Mouse (Mus musculus) CH12.LX (cell line): Measurements from ENCODE around the gene Ribc1. TPM values are rescaled to one million over a fixed set of nuclear protein-coding genes. Genes with fewer than 3 reads are reported as not detected.

Experiments used
- DNase-seq: peaks from one replicate; pipeline ENCODE4 v3.0.0-alpha.2; 2013; ENCODE audit errors: extremely low read depth
- H3K27ac ChIP-seq: 2 replicates; pipeline ENCODE4 v1.5.1; 2012; ENCODE audit warnings: low read depth, mild to moderate bottlenecking, control low read depth, moderate library complexity; ENCODE audit not compliant: insufficient read depth
- H3K27me3 ChIP-seq: replicated peaks from 2 replicates; pipeline ENCODE3; 2012; ENCODE audit warnings: inconsistent platforms
- H3K36me3 ChIP-seq, 2 experiments: replicated peaks in 1 of 2; 2 replicates each; pipeline versions ENCODE3 to v1.6.1; 2012; ENCODE audit warnings: inconsistent platforms in 1 of 2, low read length in 1 of 2, mild to moderate bottlenecking in 1 of 2, mixed read lengths in 1 of 2, moderate library complexity in 1 of 2; ENCODE audit not compliant: control insufficient read depth in 1 of 2, insufficient read depth in 1 of 2
- H3K4me1 ChIP-seq, 2 experiments: 2 replicates each; pipeline ENCODE4 v1.6.1; 2012; ENCODE audit warnings: inconsistent platforms in 1 of 2, moderate library complexity in 1 of 2; ENCODE audit not compliant: insufficient read depth in 2 of 2, control insufficient read depth in 1 of 2
- H3K4me2 ChIP-seq: 2 replicates; pipeline ENCODE4 v1.6.1; 2012; ENCODE audit warnings: low read depth, mild to moderate bottlenecking, control low read depth; ENCODE audit not compliant: poor library complexity, insufficient read depth, severe bottlenecking
- H3K4me3 ChIP-seq, 3 experiments: fragments of 150-350 bp in 1 of 3; sonication (generic) in 1 of 3; replicated peaks in 1 of 3; 2 replicates each; pipeline versions ENCODE3 to v1.5.1; 2011 to 2012; ENCODE audit warnings: low read depth in 2 of 3, low read length in 2 of 3, mild to moderate bottlenecking in 2 of 3, moderate library complexity in 2 of 3, control low read depth in 1 of 3, improper control_type of control experiment in 1 of 3, inconsistent platforms in 1 of 3, mixed read lengths in 1 of 3; ENCODE audit not compliant: poor library complexity in 1 of 3
- H3K79me2 ChIP-seq: replicated peaks from 2 replicates; pipeline ENCODE4 v1.6.1; 2012; ENCODE audit warnings: mild to moderate bottlenecking, moderate library complexity; ENCODE audit not compliant: control insufficient read depth, poor library complexity, insufficient read depth, severe bottlenecking; ENCODE audit errors: extremely low read depth
- H3K9ac ChIP-seq: 2 replicates; pipeline ENCODE4 v1.6.1; 2012; ENCODE audit warnings: low read depth, mild to moderate bottlenecking, control low read depth, moderate library complexity; ENCODE audit not compliant: insufficient read depth
- H3K9me3 ChIP-seq: replicated peaks from 2 replicates; pipeline ENCODE3; 2012; ENCODE audit warnings: low read length, inconsistent platforms, mixed read lengths
- CHD2 ChIP-seq: IDR thresholded peaks from 2 replicates; pipeline ENCODE4 v1.6.1; 2011; ENCODE audit warnings: low read length, improper control_type of control experiment
- E2F4 ChIP-seq: IDR thresholded peaks from 2 replicates; pipeline ENCODE4 v1.6.1; 2011; ENCODE audit warnings: low read depth, low read length, improper control_type of control experiment; ENCODE audit not compliant: insufficient replicate concordance
- ELF1 ChIP-seq: IDR thresholded peaks from 2 replicates; pipeline ENCODE4 v1.6.1; 2014; ENCODE audit warnings: low read depth, mild to moderate bottlenecking, inconsistent platforms, low read length, improper control_type of control experiment
- EP300 ChIP-seq: IDR thresholded peaks from 2 replicates; pipeline ENCODE4 v1.6.1; 2011; ENCODE audit warnings: low read length, improper control_type of control experiment
- ETS1 ChIP-seq: conservative IDR thresholded peaks from 2 replicates; pipeline ENCODE4 v1.6.1; 2012; ENCODE audit warnings: low read depth, mild to moderate bottlenecking, inconsistent platforms, low read length, improper control_type of control experiment, moderate library complexity
- GABPA ChIP-seq: IDR thresholded peaks from 2 replicates; pipeline ENCODE4 v1.6.1; 2012; ENCODE audit warnings: low read depth, low read length, improper control_type of control experiment, inconsistent platforms; ENCODE audit not compliant: insufficient replicate concordance
- HCFC1 ChIP-seq: IDR thresholded peaks from 2 replicates; pipeline ENCODE4 v1.6.1; 2012; ENCODE audit warnings: low read depth, mild to moderate bottlenecking, inconsistent platforms, low read length, improper control_type of control experiment
- IRF4 ChIP-seq: IDR thresholded peaks from 2 replicates; pipeline ENCODE4 v1.6.1; 2014; ENCODE audit warnings: low read depth, mild to moderate bottlenecking, inconsistent platforms, low read length, improper control_type of control experiment
- MAZ ChIP-seq: IDR thresholded peaks from 2 replicates; pipeline ENCODE4 v1.6.1; 2012; ENCODE audit warnings: low read depth, mild to moderate bottlenecking, inconsistent platforms, low read length, improper control_type of control experiment, moderate library complexity
- MXI1 ChIP-seq: IDR thresholded peaks from 2 replicates; pipeline ENCODE4 v1.6.1; 2011; ENCODE audit warnings: mild to moderate bottlenecking, low read depth, low read length, improper control_type of control experiment
- MYC ChIP-seq: IDR thresholded peaks from 2 replicates; pipeline ENCODE4 v1.6.1; 2011; ENCODE audit warnings: low read depth, mild to moderate bottlenecking, improper control_type of control experiment, low read length
- NELFE ChIP-seq: IDR thresholded peaks from 2 replicates; pipeline ENCODE4 v1.6.1; 2011; ENCODE audit warnings: low read depth, low read length, improper control_type of control experiment
- NRF1 ChIP-seq: IDR thresholded peaks from 2 replicates; pipeline ENCODE4 v1.6.1; 2014; ENCODE audit warnings: low read depth, mild to moderate bottlenecking, inconsistent platforms, low read length, improper control_type of control experiment, moderate library complexity
- POLR2A ChIP-seq: IDR thresholded peaks from 2 replicates; pipeline ENCODE4 v1.6.1; 2011; ENCODE audit warnings: low read depth, mild to moderate bottlenecking, improper control_type of control experiment, low read length
- SIN3A ChIP-seq: IDR thresholded peaks from 2 replicates; pipeline ENCODE4 v1.6.1; 2012; ENCODE audit warnings: low read length, improper control_type of control experiment, inconsistent platforms
- TBP ChIP-seq: conservative IDR thresholded peaks from 2 replicates; pipeline ENCODE4 v1.6.1; 2011; ENCODE audit warnings: low read depth, low read length, improper control_type of control experiment
- TCF12 ChIP-seq: IDR thresholded peaks from 2 replicates; pipeline ENCODE4 v1.6.1; 2014; ENCODE audit warnings: low read depth, mild to moderate bottlenecking, inconsistent platforms, low read length, improper control_type of control experiment
- USF1 ChIP-seq: IDR thresholded peaks from 2 replicates; pipeline ENCODE4 v1.6.1; 2014; ENCODE audit warnings: low read depth, mild to moderate bottlenecking, inconsistent platforms, low read length, improper control_type of control experiment
- ZC3H11A ChIP-seq: IDR thresholded peaks from 2 replicates; pipeline ENCODE4 v1.6.1; 2012; ENCODE audit warnings: low read depth, mild to moderate bottlenecking, inconsistent platforms, low read length, improper control_type of control experiment
- ZMIZ1 ChIP-seq: IDR thresholded peaks from 2 replicates; pipeline ENCODE4 v1.6.1; 2012; ENCODE audit warnings: low read depth, mild to moderate bottlenecking, inconsistent platforms, low read length, improper control_type of control experiment
- ZNF384 ChIP-seq: IDR thresholded peaks from 2 replicates; pipeline ENCODE4 v1.6.1; 2012; ENCODE audit warnings: low read depth, low read length, improper control_type of control experiment, inconsistent platforms
- dilution Hi-C: fragments of 300-500 bp; cut with MboI; formaldehyde crosslinking; loops from 2 replicates; pipeline ENCODE4 v1.14.3; 2020; ENCODE audit warnings: low sequenced_read_pairs; ENCODE audit not compliant: extremely low pct_unique_long_range_greater_than_20kb, extremely low pct_ligation_motif_present
- in situ Hi-C: fragments of 300-500 bp; cut with MboI; formaldehyde crosslinking; loops from 3 replicates; pipeline ENCODE4 v1.14.3; 2019; ENCODE audit warnings: low sequenced_read_pairs, low pct_ligation_motif_present, low pct_unique_long_range_greater_than_20kb, mixed read lengths
- polyA plus RNA-seq: library from polyadenylated mRNA; unstranded; fragments of >175 nt; gene quantifications from 2 replicates; pipeline ENCODE4 v1.2.1, GENCODE M21; 2012; ENCODE audit warnings: low read depth; ENCODE audit not compliant: insufficient read length
- total RNA-seq, 2 experiments: library from RNA; depleted of rRNA; stranded (reverse); fragments of 300-350 nt in 1 of 2; fragments of >200 nt in 1 of 2; gene quantifications; 2 replicates each; pipeline ENCODE4 v1.2.3; 2012 to 2014

Gene Ribc1
- total and polyA plus RNA-seq, 3 experiments: 5.8 to 7.2 (median 6.0) TPM

DNA sequence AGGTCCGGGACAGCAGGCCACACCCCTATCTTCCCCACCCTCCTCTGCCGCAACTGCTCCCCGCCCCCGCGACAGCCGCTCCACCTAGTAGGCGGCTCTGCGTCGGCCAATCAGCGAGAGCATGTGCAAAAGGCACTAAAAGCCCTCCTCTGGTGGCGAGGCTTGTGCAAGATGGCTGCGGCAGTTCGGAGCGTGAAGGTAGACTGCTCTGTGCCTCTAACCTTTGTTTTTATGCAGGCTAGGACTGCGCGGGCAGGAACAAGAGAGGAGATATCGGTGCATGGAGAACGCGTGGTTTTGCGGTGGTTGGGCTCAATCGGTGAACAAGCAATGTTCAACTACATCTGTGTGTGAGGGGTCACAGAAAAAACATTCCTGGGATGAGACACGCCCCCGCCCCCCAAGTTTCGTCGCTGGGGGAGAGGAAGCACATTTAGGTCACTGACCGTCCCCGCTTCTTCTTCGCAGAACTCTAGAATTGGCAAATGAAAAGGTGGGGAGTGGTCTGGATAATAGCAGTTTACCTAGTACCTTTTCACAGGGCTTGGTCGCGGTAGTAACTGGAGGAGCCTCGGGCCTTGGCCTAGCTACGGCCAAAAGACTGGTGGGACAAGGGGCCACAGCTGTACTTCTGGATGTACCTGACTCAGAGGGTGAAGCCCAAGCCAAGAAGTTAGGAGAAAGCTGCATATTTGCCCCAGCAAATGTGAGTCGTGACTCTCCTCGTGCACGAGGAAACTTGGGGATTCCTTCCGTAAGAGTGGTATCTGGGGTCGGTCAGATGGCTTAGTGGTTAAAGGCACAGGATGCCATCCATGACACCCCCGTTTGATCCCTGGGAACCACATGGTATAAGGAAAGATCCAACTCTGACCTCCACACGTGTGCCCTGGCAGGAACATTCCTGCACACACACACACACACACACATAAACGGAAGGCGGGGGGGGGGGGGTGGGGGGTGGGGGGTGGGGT, 14.1 kb downstream of the Ribc1 start, which contains the start of gene Hsd17b10:
Gene Hsd17b10, plus strand, starts transcription at position 109 of the 974 bp plus-strand sequence.
- H3K79me2 ChIP-seq: no peaks in the 10 kb centered on the region
- peak within 1 kb of the TSS; percentile 60 to 84 (median 63) for H3K4me3 ChIP-seq
- no peak within 1 kb of the TSS for H3K27ac ChIP-seq
- peak; percentile 78 for DNase-seq
- peak within 1 kb of the TSS; percentile 76 for H3K9ac ChIP-seq
- peak within 1 kb of the TSS; percentile 61 for H3K4me2 ChIP-seq
- no peaks in the 10 kb centered on the region for H3K27me3 ChIP-seq
- in situ Hi-C loops: no loop called here
- peaks cover 6 to 37% of the 10 kb centered on the region in 2 experiments for H3K36me3 ChIP-seq
- H3K9me3 ChIP-seq: no peaks in the 10 kb centered on the region
- peaks cover 0 to 2% of the 10 kb centered on the region in 2 experiments; a peak in 1 of 4 replicates for H3K4me1 ChIP-seq
- dilution Hi-C loops: no loop called here
- TF ChIP-seq MYC: no peak
- peak; percentile 44; the same call in 1 of the 2 replicates for TF ChIP-seq NRF1
- peak; percentile 57; the same call in 1 of the 2 replicates for TF ChIP-seq MXI1
- peak; percentile 64 for TF ChIP-seq TCF12
- no peak for TF ChIP-seq E2F4
- TF ChIP-seq ELF1: no peak
- no peak for TF ChIP-seq ZC3H11A
- TF ChIP-seq CHD2: no peak
- no peak for TF ChIP-seq ZMIZ1
- TF ChIP-seq USF1: no peak
- TF ChIP-seq TBP: peak; percentile 69; the same call in 1 of the 2 replicates
- TF ChIP-seq POLR2A: peak; percentile 81
- no peak for TF ChIP-seq GABPA
- 0 out of 2 replicates have a peak, but pooled peaks have one; percentile 33 for TF ChIP-seq MAZ
- peak; percentile 52; the same call in 1 of the 2 replicates for TF ChIP-seq NELFE
- TF ChIP-seq SIN3A: peak; percentile 45; the same call in 1 of the 2 replicates
- TF ChIP-seq, all 38 proteins: peak for 8

DNA sequence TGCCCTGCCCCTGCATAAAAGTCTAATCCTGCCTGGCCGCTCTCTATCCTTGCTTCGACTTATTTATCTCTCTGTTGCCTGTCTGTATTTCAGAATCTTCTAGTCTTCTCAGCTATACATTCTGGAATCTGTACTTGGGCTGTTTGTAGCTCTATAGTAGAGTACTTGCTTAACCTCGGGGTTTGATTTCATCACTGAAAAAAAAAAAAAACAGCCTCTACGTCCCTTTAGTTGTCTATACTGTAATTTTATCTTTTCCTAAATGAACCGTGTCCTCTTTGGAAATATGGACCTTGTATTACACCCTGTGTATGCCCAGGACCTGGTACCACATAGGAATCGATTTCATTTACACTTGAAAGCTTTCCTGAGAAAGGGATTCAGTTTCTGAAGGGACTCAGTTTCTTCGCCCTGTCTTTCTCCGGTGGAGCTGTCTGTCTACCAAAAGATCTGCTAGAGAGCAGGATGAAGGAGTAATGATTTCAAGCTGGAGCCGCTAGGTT, 14.9 kb downstream of the Ribc1 start:
- no peak overlapping the region for H3K27ac ChIP-seq
- dilution Hi-C loops (no loop called here), in situ Hi-C loops (no loop called here)
- H3K27me3 ChIP-seq: no peaks in the 10 kb centered on the region
- peaks cover 0 to 2% of the 10 kb centered on the region in 2 experiments; a peak in 1 of 4 replicates for H3K4me1 ChIP-seq
- H3K79me2 ChIP-seq: no peaks in the 10 kb centered on the region
- no peak for TF ChIP-seq TCF12
- TF ChIP-seq IRF4: no peak
- TF ChIP-seq ZNF384: peak; percentile 70
- TF ChIP-seq E2F4: no peak
- TF ChIP-seq POLR2A: no peak
- TF ChIP-seq SIN3A: no peak
- no peak for TF ChIP-seq HCFC1
- TF ChIP-seq EP300: no peak
- TF ChIP-seq ETS1: no peak
- H3K9me3 ChIP-seq: no peaks in the 10 kb centered on the region
- H3K9ac ChIP-seq: peak overlapping the region; percentile 69
- H3K4me3 ChIP-seq: peak overlapping the region; percentile 54 to 84 (median 60)
- DNase-seq: no peak
- H3K4me2 ChIP-seq: peak overlapping the region; percentile 61
- peaks cover 6 to 30% of the 10 kb centered on the region in 2 experiments for H3K36me3 ChIP-seq
